Mouse (Mus musculus) liver, postnatal 0 days (tissue): ENCODE results near the gene Pgd. TPM values are rescaled to one million over a fixed set of nuclear protein-coding genes. Genes with fewer than 3 reads are reported as not detected.
"Not testable (repeated sequence)": the region's sequence is repeated elsewhere in the genome, so short reads cannot be mapped to it uniquely, and the experiment has no call there.

Source experiments
- ATAC-seq: fragments of 200-750 bp; cut with Nextera tagmentation; 2 replicates; pipeline ENCODE4 v1.8.0; 2017; ENCODE audit warnings: mild to moderate bottlenecking, moderate library complexity
- DNase-seq: peaks from one replicate; pipeline ENCODE4 v3.0.0-alpha.2; 2016
- H3K27ac ChIP-seq: fragments of 300-500 bp; sonication (generic); 2 replicates; pipeline ENCODE4 v1.5.1; 2014; ENCODE audit warnings: antibody characterized with exemption, moderate library complexity, mild to moderate bottlenecking, low read depth
- H3K27me3 ChIP-seq: fragments of 300-500 bp; sonication (generic); 2 replicates; pipeline ENCODE4 v1.6.1; 2014; ENCODE audit warnings: low read length, control low read depth, mixed read lengths; ENCODE audit not compliant: insufficient read depth
- H3K36me3 ChIP-seq: fragments of 300-500 bp; sonication (generic); replicated peaks from 2 replicates; pipeline ENCODE4 v1.6.1; 2014; ENCODE audit warnings: mild to moderate bottlenecking, control low read depth, low read length, moderate library complexity, mixed read lengths; ENCODE audit not compliant: insufficient read depth
- H3K4me1 ChIP-seq: fragments of 300-500 bp; sonication (generic); 2 replicates; pipeline ENCODE4 v1.6.1; 2014; ENCODE audit warnings: antibody characterized with exemption, mild to moderate bottlenecking, control low read depth; ENCODE audit not compliant: insufficient read depth
- H3K4me2 ChIP-seq: fragments of 300-500 bp; sonication (generic); 2 replicates; pipeline ENCODE4 v1.6.1; 2014; ENCODE audit warnings: low read depth, mild to moderate bottlenecking, low read length, moderate library complexity, mixed read lengths
- H3K4me3 ChIP-seq: fragments of 300-500 bp; sonication (generic); 2 replicates; pipeline ENCODE4 v1.5.1; 2014; ENCODE audit warnings: low read depth, low read length
- H3K9ac ChIP-seq: fragments of 300-500 bp; sonication (generic); replicated peaks from 2 replicates; pipeline ENCODE4 v1.6.1; 2014; ENCODE audit warnings: mild to moderate bottlenecking, moderate library complexity
- H3K9me3 ChIP-seq: fragments of 300-500 bp; sonication (generic); 2 replicates; pipeline ENCODE4 v1.6.1; 2016; ENCODE audit warnings: mild to moderate bottlenecking, control low read depth, low read length, mixed read lengths
- CTCF ChIP-seq: sonication (generic); IDR thresholded peaks from 2 replicates; pipeline ENCODE4 v1.5.1; 2016; ENCODE audit warnings: antibody characterized with exemption, low read depth
- EP300 ChIP-seq: IDR thresholded peaks from 2 replicates; pipeline ENCODE4 v1.6.1; 2016; ENCODE audit warnings: antibody characterized with exemption, low read depth, mild to moderate bottlenecking
- WGBS: fragments of 180-500 bp; shearing (Covaris S2); extraction: QIAGEN DNeasy Blood & Tissue Kit; methylation state at CpG from one replicate; pipeline ENCODE4 v1.1.7; 2014; ENCODE audit not compliant: insufficient replicate concordance; 5-methylcytosine and 5-hydroxymethylcytosine counted together
- polyA plus RNA-seq: library from polyadenylated mRNA; unstranded; fragments of >200 nt; fragmentation: Nextera tagmentation; extraction: Ambion mirVana; gene quantifications from 2 replicates; pipeline ENCODE4 v1.2.1, GENCODE M21; 2015

Gene Pgd
- 43.4 and 49.9 TPM in 2 replicates for polyA plus RNA-seq

DNA sequence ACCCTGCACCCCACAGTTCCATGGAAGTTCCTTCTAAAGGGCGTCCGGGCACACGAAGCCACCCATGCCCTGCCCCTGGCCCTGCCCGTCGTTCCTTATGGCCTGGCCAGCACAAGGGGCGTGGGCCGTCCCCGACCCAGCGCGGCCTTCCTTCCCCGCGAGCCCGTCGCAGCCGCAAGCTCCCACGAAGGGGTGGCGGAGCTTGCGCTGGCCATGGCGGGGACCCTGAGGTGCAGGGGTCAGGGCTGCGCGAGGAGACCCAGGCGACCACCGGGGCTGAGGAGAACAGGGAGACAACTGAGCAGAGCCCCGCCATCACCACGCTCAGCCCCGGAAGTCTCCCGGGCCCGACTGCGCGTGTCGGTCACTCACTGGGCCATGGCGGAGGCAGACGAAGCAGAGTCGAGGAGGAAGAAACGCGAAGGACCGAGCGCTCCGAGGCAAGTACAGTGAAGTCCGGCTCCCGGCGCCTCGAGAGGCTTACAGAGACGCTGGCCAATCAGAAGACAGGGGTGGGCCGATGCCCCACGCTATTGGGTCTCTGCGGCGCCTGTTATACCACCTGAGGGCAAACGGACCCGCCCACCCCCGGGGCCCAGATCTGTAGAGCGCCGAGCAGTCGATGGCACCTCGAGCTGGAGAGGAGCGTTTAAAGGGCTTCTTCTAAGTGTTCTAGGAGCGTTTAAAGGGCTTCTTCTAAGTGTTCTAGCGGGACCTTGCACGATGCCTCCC, at the start of gene Pgd:
Pgd (minus strand) TSS at position 557 of the 732 bp plus-strand sequence.
- DNase-seq: peak; percentile 96
- H3K36me3 ChIP-seq: peaks cover 30% of the 10 kb centered on the region; the same call in 1 of the 2 replicates
- peak within 1 kb of the TSS; percentile 86 for H3K27ac ChIP-seq
- H3K4me1 ChIP-seq: peaks cover 20% of the 10 kb centered on the region
- ATAC-seq: peak; percentile 98
- peak within 1 kb of the TSS; percentile 98 for H3K4me2 ChIP-seq
- peak within 1 kb of the TSS; percentile 75 for H3K4me3 ChIP-seq
- TF ChIP-seq CTCF (no peak), EP300 (peak; percentile 71; the same call in 1 of the 2 replicates)
- no peaks in the 10 kb centered on the region for H3K27me3 ChIP-seq
- H3K9ac ChIP-seq: peak within 1 kb of the TSS; percentile 78
- under 1% methylated on average over 59 of the region's 59 CpGs for WGBS
- no peaks in the 10 kb centered on the region for H3K9me3 ChIP-seq

DNA sequence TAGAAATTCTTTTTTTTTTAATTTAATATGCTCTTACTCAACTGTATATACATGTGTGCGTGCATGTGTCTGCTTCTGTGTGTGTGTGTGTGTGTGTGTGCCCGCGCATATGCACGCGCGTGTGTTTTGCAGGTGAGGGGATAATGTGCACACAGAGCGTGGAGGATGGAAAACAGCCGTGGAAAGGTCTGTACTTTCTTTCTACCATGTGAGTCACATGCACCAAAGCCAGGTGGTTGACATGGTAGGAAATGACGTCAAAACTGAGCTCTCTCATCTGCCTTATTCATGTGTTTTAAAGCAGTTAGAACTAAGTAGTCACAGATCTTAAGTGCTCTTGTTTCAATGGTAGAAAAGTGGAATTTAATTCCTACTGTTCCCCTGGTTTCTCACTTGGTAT, 49.4 kb upstream of the Pgd start:
- no peak for TF ChIP-seq EP300
- TF ChIP-seq CTCF: no peak
- Histone ChIP-seq H3K9ac (no peak overlapping the region), H3K4me1 (no peaks in the 10 kb centered on the region), H3K4me2 (no peak overlapping the region), H3K4me3 (no peak overlapping the region), H3K27ac (no peak overlapping the region), H3K36me3 (peaks cover 25% of the 10 kb centered on the region), H3K27me3 (no peaks in the 10 kb centered on the region), H3K9me3 (no peaks in the 10 kb centered on the region)
- ATAC-seq: no peak
- no peak for DNase-seq
- 87% methylated on average over 9 of the region's 9 CpGs for WGBS

DNA sequence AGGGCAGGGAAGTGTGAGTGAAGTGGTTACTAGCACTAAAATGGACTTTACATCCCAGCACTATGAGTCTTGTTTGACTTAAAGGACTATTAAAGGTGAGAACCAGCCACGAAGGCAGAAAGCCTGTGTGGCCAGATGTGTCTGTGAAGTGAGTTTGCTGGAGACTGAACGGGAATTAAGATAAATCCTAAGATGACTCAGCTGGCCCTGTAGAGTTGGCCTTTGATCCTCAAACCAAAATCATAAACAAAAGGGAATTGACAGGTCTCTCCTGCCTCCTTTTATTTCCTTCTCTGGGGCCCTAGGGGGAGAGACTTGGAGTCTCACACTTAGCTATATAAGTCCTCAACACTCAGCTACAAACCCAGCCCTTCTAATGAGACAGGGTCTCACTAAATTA, 48.8 kb upstream of the Pgd start:
- Histone ChIP-seq H3K4me2 (no peak overlapping the region), H3K9ac (no peak overlapping the region), H3K27ac (no peak overlapping the region), H3K4me1 (no peaks in the 10 kb centered on the region), H3K9me3 (no peaks in the 10 kb centered on the region), H3K36me3 (peaks cover 28% of the 10 kb centered on the region), H3K27me3 (no peaks in the 10 kb centered on the region), H3K4me3 (no peak overlapping the region)
- WGBS: 59% methylated on average over 2 of the region's 2 CpGs
- TF ChIP-seq CTCF: no peak
- TF ChIP-seq EP300: no peak
- ATAC-seq (no peak), DNase-seq (no peak)

DNA sequence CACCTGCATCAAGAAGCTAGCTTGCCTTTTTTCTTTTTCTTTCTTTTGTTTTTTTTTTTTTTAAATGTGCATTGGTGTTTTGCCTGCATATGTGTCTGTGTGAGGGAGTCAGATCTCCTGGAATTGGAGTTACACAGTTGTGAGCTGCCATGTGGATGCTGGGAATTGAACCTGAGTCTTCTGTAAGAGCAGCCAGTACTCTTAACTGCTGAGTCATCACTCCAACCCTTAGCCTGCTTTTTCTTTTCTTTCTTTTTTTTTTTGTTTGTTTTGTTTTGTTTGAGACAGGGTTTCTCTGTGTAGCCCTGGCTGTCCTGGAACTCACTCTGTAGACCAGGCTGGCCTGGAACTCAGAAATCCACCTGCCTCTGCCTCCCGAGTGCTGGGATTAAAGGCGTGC, 47.9 kb upstream of the Pgd start:
- H3K36me3 ChIP-seq: peaks cover 28% of the 10 kb centered on the region
- H3K4me1 ChIP-seq, H3K9me3 ChIP-seq, H3K27ac ChIP-seq, ATAC-seq, DNase-seq, H3K9ac ChIP-seq, H3K4me3 ChIP-seq, H3K27me3 ChIP-seq, H3K4me2 ChIP-seq: not testable (repeated sequence)
- 89% methylated on average over 2 of the region's 2 CpGs for WGBS

DNA sequence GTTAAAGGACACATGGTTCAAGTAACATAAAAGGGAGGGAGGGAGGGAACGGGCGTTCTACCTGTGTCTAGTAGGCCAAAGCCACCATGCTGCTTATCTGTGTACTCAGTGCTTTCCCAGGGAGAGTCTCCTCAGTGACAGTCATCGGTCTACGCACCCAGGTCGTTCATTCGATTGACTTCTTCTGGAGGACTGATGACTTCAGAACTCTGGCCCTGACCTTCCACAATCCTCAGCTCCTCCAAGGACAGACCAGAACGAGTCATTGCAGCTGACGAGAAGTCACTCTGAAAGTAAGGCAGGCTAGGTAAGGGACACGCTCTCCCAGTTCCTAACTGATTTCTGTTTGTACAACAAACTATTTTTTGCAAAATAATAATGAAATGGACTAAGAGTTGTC, 46.9 kb upstream of the Pgd start:
- H3K36me3 ChIP-seq: peaks cover 28% of the 10 kb centered on the region

DNA sequence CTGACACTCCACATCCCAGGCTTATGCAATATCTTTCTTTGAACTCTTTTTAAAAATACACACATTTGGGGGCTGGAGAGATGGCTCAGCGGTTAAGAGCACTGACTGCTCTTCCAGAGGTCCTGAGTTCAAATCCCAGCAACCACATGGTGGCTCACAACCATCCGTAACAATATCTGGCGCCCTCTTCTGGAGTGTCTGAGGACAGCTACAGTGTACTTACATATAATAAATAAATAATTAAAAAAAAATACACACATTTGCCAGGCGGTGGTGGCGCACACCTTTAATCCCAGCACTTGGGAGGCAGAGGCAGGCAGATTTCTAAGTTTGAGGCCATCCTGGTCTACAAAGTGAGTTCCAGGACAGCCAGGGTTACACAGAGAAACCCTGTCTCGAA, 44.9 kb upstream of the Pgd start:
- DNase-seq, H3K4me1 ChIP-seq, H3K9me3 ChIP-seq, ATAC-seq, H3K9ac ChIP-seq, H3K27me3 ChIP-seq, H3K4me2 ChIP-seq, H3K27ac ChIP-seq, H3K4me3 ChIP-seq: not testable (repeated sequence)
- peaks cover 29% of the 10 kb centered on the region for H3K36me3 ChIP-seq
- WGBS: 78% methylated on average over 6 of the region's 6 CpGs

More for the DNA sequence above, 46.9 kb upstream of the Pgd start:
- no peak overlapping the region for H3K4me2 ChIP-seq
- WGBS: 85% methylated on average over 9 of the region's 9 CpGs
- no peaks in the 10 kb centered on the region for H3K27me3 ChIP-seq
- TF ChIP-seq EP300 (no peak), CTCF (no peak)
- DNase-seq (no peak), ATAC-seq (no peak)
- no peak overlapping the region for H3K27ac ChIP-seq
- no peak overlapping the region for H3K9ac ChIP-seq
- H3K9me3 ChIP-seq: no peaks in the 10 kb centered on the region
- no peak overlapping the region for H3K4me3 ChIP-seq
- H3K4me1 ChIP-seq: no peaks in the 10 kb centered on the region

- Histone ChIP-seq H3K36me3 (peaks cover 28% of the 10 kb centered on the region), H3K9me3 (no peaks in the 10 kb centered on the region), H3K9ac (no peak overlapping the region), H3K4me3 (no peak overlapping the region), H3K4me1 (no peaks in the 10 kb centered on the region), H3K4me2 (no peak overlapping the region), H3K27me3 (no peaks in the 10 kb centered on the region), H3K27ac (no peak overlapping the region)
- DNase-seq: no peak
- TF ChIP-seq EP300 (no peak), CTCF (no peak)
- ATAC-seq: no peak
- WGBS: 51% methylated on average over 3 of the region's 3 CpGs
Observed at GRCm38 (mm10) chr4:149202467-149202866, 35.9 kb upstream of the Pgd start.
